Mouse (Mus musculus) embryonic facial prominence, embryonic 12.5 days (tissue): ENCODE results near the gene Olfr313. TPM values are rescaled to one million over a fixed set of nuclear protein-coding genes. Genes with fewer than 3 reads are reported as not detected.
"Not testable (repeated sequence)": the region's sequence is repeated elsewhere in the genome, so short reads cannot be mapped to it uniquely, and the experiment has no call there.

Experiments used
- ATAC-seq: fragments of 200-750 bp; cut with Nextera tagmentation; 2 replicates; pipeline ENCODE4 v1.8.0; 2017; ENCODE audit not compliant: insufficient number of reproducible peaks, insufficient read depth, low FRiP score, low TSS enrichment
- H3K27ac ChIP-seq: fragments of 300-500 bp; sonication (generic); 2 replicates; pipeline ENCODE4 v1.5.1; 2016; ENCODE audit warnings: mild to moderate bottlenecking
- H3K27me3 ChIP-seq: fragments of 300-500 bp; sonication (generic); 2 replicates; pipeline ENCODE4 v1.6.1; 2016; ENCODE audit warnings: mild to moderate bottlenecking, moderate library complexity
- H3K36me3 ChIP-seq: fragments of 300-500 bp; sonication (generic); 2 replicates; pipeline ENCODE4 v1.6.1; 2016; ENCODE audit warnings: mild to moderate bottlenecking
- H3K4me1 ChIP-seq: fragments of 300-500 bp; sonication (generic); 2 replicates; pipeline ENCODE4 v1.6.1; 2016
- H3K4me2 ChIP-seq: fragments of 300-500 bp; sonication (generic); replicated peaks from 2 replicates; pipeline ENCODE4 v1.6.1; 2016; ENCODE audit warnings: mild to moderate bottlenecking, moderate library complexity
- H3K4me3 ChIP-seq: fragments of 300-500 bp; sonication (generic); 2 replicates; pipeline ENCODE4 v1.5.1; 2016; ENCODE audit warnings: mild to moderate bottlenecking
- H3K9ac ChIP-seq: fragments of 300-500 bp; sonication (generic); 2 replicates; pipeline ENCODE4 v1.6.1; 2016; ENCODE audit warnings: mild to moderate bottlenecking, moderate library complexity
- H3K9me3 ChIP-seq: fragments of 300-500 bp; sonication (generic); 2 replicates; pipeline ENCODE4 v1.6.1; 2016; ENCODE audit warnings: mild to moderate bottlenecking, moderate library complexity
- WGBS: fragments of 180-500 bp; shearing (Covaris S2); methylation state at CpG from one replicate; pipeline ENCODE4 v1.1.7; 2016; 5-methylcytosine and 5-hydroxymethylcytosine counted together
- polyA plus RNA-seq: library from polyadenylated mRNA; unstranded; fragments of >200 nt; fragmentation: Nextera tagmentation; extraction: Ambion mirVana; gene quantifications from 2 replicates; pipeline ENCODE4 v1.2.1, GENCODE M21; 2016

The Olfr313 gene
- polyA plus RNA-seq, 1 experiment from 2014 or later, result not detected

- H3K9me3 ChIP-seq, result no peaks in the 10 kb centered on the region
- H3K4me1 ChIP-seq, result peaks cover 7% of the 10 kb centered on the region
- WGBS, result 39% methylated on average over 14 of the region's 14 CpGs
- H3K9ac ChIP-seq, result no peak within 1 kb of the TSS
- 0 out of 2 replicates have a peak within 1 kb of the TSS, but pooled peaks have one; percentile 13 for H3K4me2 ChIP-seq
- no peak within 1 kb of the TSS for H3K4me3 ChIP-seq
- H3K36me3 ChIP-seq, result no peaks in the 10 kb centered on the region
- H3K27me3 ChIP-seq, result no peaks in the 10 kb centered on the region
- H3K27ac ChIP-seq, result no peak within 1 kb of the TSS
- ATAC-seq, result peak; percentile 28; the same call in 1 of the 2 replicates
These were observed 13.1 kb upstream of the Olfr313 start, which contains the start of gene Fam183b for GRCm38 (mm10) chr11:58801558-58802228. Gene Fam183b (minus strand): TSS chr11:58801960.

DNA sequence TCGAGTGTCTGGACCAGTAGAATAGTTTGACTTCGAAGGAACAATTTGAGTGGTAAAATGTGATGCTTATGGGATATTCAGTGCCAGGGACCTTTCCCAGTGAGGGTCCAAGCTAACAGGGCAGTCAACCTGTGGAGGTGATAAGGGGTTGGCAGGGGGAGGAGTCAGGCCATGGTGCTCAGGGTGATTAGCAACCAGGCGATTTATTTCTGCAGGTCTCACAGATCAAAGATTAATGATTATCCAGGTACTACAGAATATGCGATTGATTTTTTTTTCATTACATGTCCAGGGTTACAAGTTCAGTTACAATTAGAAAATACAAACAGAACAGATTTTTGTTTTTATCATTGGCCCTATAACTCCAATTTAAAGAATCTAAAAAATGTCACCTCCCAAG, 10.9 kb upstream of the Olfr313 start:
- Histone ChIP-seq H3K27me3 (no peaks in the 10 kb centered on the region), H3K4me2 (no peak overlapping the region), H3K36me3 (no peaks in the 10 kb centered on the region), H3K9me3 (no peaks in the 10 kb centered on the region), H3K27ac (no peak overlapping the region), H3K4me3 (no peak overlapping the region), H3K4me1 (peaks cover 7% of the 10 kb centered on the region), H3K9ac (no peak overlapping the region)
- ATAC-seq, result no peak
- WGBS, result 77% methylated on average over 4 of the region's 4 CpGs

GRCm38 (mm10) chr11:58804393-58804792, 10.4 kb upstream of the Olfr313 start:
- WGBS, result 83% methylated on average over 2 of the region's 2 CpGs
- Histone ChIP-seq H3K27ac (no peak overlapping the region), H3K4me1 (peaks cover 7% of the 10 kb centered on the region), H3K9ac (no peak overlapping the region), H3K36me3 (no peaks in the 10 kb centered on the region), H3K9me3 (no peaks in the 10 kb centered on the region), H3K4me3 (no peak overlapping the region), H3K4me2 (no peak overlapping the region), H3K27me3 (no peaks in the 10 kb centered on the region)
- ATAC-seq, result no peak

- H3K9me3 ChIP-seq, result no peaks in the 10 kb centered on the region
- no peak overlapping the region for H3K9ac ChIP-seq
- WGBS, result 3% methylated on average over 1 of the region's 1 CpGs
- no peaks in the 10 kb centered on the region for H3K27me3 ChIP-seq
- no peaks in the 10 kb centered on the region for H3K4me1 ChIP-seq
- no peak overlapping the region for H3K4me3 ChIP-seq
- H3K27ac ChIP-seq, result no peak overlapping the region
- ATAC-seq, result no peak
- H3K36me3 ChIP-seq, result no peaks in the 10 kb centered on the region
- no peak overlapping the region for H3K4me2 ChIP-seq
These were observed 2.8 kb upstream of the Olfr313 start for GRCm38 (mm10) chr11:58812001-58812400.

DNA sequence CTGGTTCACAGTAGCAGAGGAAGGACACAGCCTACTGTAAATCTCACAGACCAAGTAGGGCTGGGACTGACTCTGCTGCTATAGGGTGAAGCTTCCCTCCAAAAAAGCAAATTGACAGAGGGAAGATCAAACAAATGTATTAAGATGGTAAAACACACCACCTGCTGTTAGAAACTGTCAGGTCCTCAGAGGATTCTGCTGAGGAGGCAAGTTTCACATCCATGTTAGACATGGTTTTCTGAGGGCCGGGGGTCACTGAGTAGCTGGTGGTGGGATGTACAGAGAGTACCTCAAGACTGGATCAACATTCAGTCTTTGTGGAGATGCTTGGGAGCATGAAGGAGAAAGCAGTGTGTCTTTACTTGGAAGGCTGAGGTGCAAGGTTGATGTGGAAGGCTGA, 876 bp downstream of the Olfr313 start:
- 82% methylated on average over 1 of the region's 1 CpGs for WGBS
- H3K36me3 ChIP-seq, result no peaks in the 10 kb centered on the region
- H3K4me2 ChIP-seq, result no peak overlapping the region
- H3K4me3 ChIP-seq, result no peak overlapping the region
- H3K27me3 ChIP-seq, result no peaks in the 10 kb centered on the region
- no peak overlapping the region for H3K27ac ChIP-seq
- H3K9ac ChIP-seq, result no peak overlapping the region
- H3K4me1 ChIP-seq, result no peaks in the 10 kb centered on the region
- ATAC-seq, result no peak
- H3K9me3 ChIP-seq, result no peaks in the 10 kb centered on the region

GRCm38 (mm10) chr11:58828937-58829336, 14.1 kb downstream of the Olfr313 start, which contains the start of gene Olfr312:
Gene Olfr312 (plus strand): TSS chr11:58829237.
- H3K27ac ChIP-seq, H3K4me3 ChIP-seq, H3K9ac ChIP-seq, H3K4me2 ChIP-seq, H3K36me3 ChIP-seq, H3K27me3 ChIP-seq, ATAC-seq, H3K9me3 ChIP-seq, H3K4me1 ChIP-seq: not testable (repeated sequence)

DNA sequence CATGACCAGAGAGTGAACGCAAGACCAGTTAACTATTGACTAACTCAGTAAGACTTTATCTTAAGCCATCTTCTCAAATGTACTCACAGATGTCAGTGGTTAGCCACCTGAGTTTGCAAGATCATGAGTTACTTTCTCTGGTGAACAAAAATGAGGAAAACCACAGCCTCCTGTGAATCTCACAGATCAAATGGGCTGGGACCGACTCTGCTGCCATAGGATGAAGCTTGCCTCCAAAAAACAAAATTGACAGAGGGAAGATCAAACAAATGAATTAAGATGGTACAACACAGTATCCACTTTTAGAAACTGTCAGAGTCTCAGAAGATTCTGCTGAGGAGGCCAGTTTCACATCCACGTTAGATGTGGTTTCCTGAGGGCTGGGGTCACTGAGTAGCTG, 15.0 kb downstream of the Olfr313 start:
- Histone ChIP-seq H3K4me1 (no peaks in the 10 kb centered on the region), H3K9ac (no peak overlapping the region), H3K4me3 (no peak overlapping the region), H3K27me3 (no peaks in the 10 kb centered on the region), H3K27ac (no peak overlapping the region), H3K9me3 (no peaks in the 10 kb centered on the region), H3K36me3 (no peaks in the 10 kb centered on the region), H3K4me2 (no peak overlapping the region)
- 73% methylated on average over 3 of the region's 3 CpGs for WGBS
- ATAC-seq, result no peak

DNA sequence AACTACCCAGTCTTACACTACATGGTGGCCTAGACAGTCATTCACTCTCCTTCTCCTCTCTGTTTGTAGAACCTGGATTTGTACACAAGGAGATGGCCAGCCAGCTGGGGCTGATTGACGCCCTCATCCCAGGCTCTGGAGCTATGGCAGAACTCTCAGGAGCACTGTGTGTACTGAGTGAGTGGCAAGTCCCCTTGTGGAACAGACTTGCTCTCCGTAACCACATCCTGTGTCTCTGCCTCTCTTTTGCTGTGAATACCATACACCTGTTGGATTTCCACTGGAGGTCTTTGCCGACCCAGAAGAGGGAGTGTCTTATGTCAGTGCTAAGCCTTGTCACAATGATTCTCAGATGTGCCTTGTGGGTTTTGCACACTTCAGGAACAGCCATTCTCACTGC, 17.7 kb downstream of the Olfr313 start:
- not testable (repeated sequence) for H3K4me1 ChIP-seq, H3K27ac ChIP-seq, H3K9me3 ChIP-seq, H3K36me3 ChIP-seq, H3K27me3 ChIP-seq, ATAC-seq, H3K4me2 ChIP-seq, H3K4me3 ChIP-seq, H3K9ac ChIP-seq
- 76% methylated on average over 3 of the region's 3 CpGs for WGBS

DNA sequence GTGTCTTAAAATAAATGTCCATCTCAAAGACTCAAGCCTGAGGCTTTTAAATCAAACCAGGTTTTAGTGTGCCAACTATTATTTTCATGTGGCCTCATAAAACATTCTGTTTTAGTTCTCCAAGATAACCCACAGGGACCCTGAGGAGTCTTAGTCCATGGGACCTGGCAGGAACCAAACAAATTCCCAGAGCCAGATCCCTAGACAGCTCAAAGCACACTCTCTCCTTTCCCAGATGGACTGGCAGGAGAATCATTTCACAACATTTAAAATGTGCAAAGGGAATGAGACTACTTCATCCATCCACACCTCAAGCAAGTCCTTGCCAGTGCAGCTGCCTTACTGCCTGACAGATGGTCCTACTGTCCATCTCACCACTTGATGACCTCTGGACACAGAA, 24.2 kb downstream of the Olfr313 start, which contains the start of gene Olfr311:
Gene Olfr311, plus strand, starts transcription at position 301 of the 400 bp plus-strand sequence.
- H3K9ac ChIP-seq, H3K4me1 ChIP-seq, ATAC-seq, H3K4me3 ChIP-seq, H3K27ac ChIP-seq, H3K27me3 ChIP-seq, H3K4me2 ChIP-seq, H3K9me3 ChIP-seq, H3K36me3 ChIP-seq: not testable (repeated sequence)

- H3K4me2 ChIP-seq, result peak within 1 kb of the TSS; percentile 88
- no peaks in the 10 kb centered on the region for H3K9me3 ChIP-seq
- peak within 1 kb of the TSS; percentile 9; the same call in 1 of the 2 replicates for H3K27ac ChIP-seq
- H3K9ac ChIP-seq, result peak within 1 kb of the TSS; percentile 72
- H3K4me1 ChIP-seq, result peaks cover 6% of the 10 kb centered on the region
- H3K36me3 ChIP-seq, result peaks cover 20% of the 10 kb centered on the region
- H3K4me3 ChIP-seq, result peak within 1 kb of the TSS; percentile 77
- ATAC-seq, result peak; percentile 99
- under 1% methylated on average over 24 of the region's 24 CpGs for WGBS
- no peaks in the 10 kb centered on the region for H3K27me3 ChIP-seq
These were observed 32.2 kb downstream of the Olfr313 start, which contains the start of gene Gm12258 for GRCm38 (mm10) chr11:58846919-58847461. Gene Gm12258 (plus strand): TSS chr11:58847158.

DNA sequence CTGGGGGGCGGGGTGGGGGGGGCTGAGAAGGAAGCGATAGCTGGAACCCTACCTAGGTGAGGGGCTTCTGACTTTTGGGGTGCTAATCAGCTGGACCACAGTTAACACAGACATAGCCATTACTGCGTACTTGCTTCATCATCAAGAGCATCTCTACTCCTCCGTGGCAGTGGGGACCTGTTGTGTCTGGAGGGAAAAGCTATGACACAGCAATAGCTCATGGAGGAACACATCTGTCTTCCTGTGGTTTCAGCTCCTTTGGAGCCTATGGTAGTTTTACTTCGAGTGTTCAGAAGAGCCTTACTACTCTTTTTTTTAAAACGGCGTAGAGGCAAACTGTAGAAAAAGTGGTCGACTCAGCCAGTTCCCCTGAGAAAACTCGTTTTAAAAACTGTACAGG, 32.8 kb downstream of the Olfr313 start:
- Histone ChIP-seq H3K27ac (0 out of 2 replicates have a peak overlapping the region, but pooled peaks have one; percentile 9), H3K4me1 (peaks cover 6% of the 10 kb centered on the region), H3K4me2 (peak overlapping the region; percentile 88), H3K9ac (peak overlapping the region; percentile 72), H3K36me3 (peaks cover 26% of the 10 kb centered on the region), H3K9me3 (no peaks in the 10 kb centered on the region), H3K27me3 (no peaks in the 10 kb centered on the region), H3K4me3 (peak overlapping the region; percentile 77)
- no peak for ATAC-seq
- 48% methylated on average over 9 of the region's 9 CpGs for WGBS

- no peak overlapping the region for H3K27ac ChIP-seq
- peaks cover 38% of the 10 kb centered on the region for H3K36me3 ChIP-seq
- 76% methylated on average over 2 of the region's 2 CpGs for WGBS
- no peaks in the 10 kb centered on the region for H3K9me3 ChIP-seq
- H3K27me3 ChIP-seq, result no peaks in the 10 kb centered on the region
- no peak overlapping the region for H3K4me2 ChIP-seq
- H3K9ac ChIP-seq, result no peak overlapping the region
- no peak overlapping the region for H3K4me3 ChIP-seq
- peaks cover 6% of the 10 kb centered on the region for H3K4me1 ChIP-seq
- no peak for ATAC-seq
These were observed 34.9 kb downstream of the Olfr313 start for GRCm38 (mm10) chr11:58849731-58850130.
